Mouse (Mus musculus) forebrain, embryonic 11.5 days (tissue): ENCODE data around the gene Skp2. TPM values are rescaled to one million over a fixed set of nuclear protein-coding genes. Genes with fewer than 3 reads are reported as not detected.
A peak's percentile ranks its signal among the peaks of the same experiment; 100 is the strongest.

Experiments
- ATAC-seq: fragments of 200-750 bp; cut with Nextera tagmentation; replicated peaks from 2 replicates; pipeline ENCODE4 v1.8.0; 2017; ENCODE audit warnings: moderate TSS enrichment; ENCODE audit not compliant: low FRiP score
- DNase-seq: peaks from one replicate; pipeline ENCODE4 v3.0.0-alpha.2; 2017; ENCODE audit warnings: low spot score
- H3K27ac ChIP-seq: fragments of 300-500 bp; sonication (generic); 2 replicates; pipeline ENCODE4 v1.5.1; 2014; ENCODE audit warnings: low read depth, low read length
- H3K27me3 ChIP-seq: fragments of 300-500 bp; sonication (generic); 2 replicates; pipeline ENCODE4 v1.6.1; 2014; ENCODE audit warnings: mild to moderate bottlenecking, low read length, mixed read lengths; ENCODE audit not compliant: control insufficient read depth, insufficient read depth
- H3K36me3 ChIP-seq: fragments of 300-500 bp; sonication (generic); 2 replicates; pipeline ENCODE4 v1.6.1; 2014; ENCODE audit warnings: mild to moderate bottlenecking, low read length, moderate library complexity, mixed read lengths; ENCODE audit not compliant: control insufficient read depth, insufficient read depth
- H3K4me1 ChIP-seq: fragments of 300-500 bp; sonication (generic); replicated peaks from 2 replicates; pipeline ENCODE4 v1.6.1; 2014; ENCODE audit warnings: low read length, mixed read lengths; ENCODE audit not compliant: control insufficient read depth, insufficient read depth
- H3K4me2 ChIP-seq: fragments of 300-500 bp; sonication (generic); 2 replicates; pipeline ENCODE4 v1.6.1; 2014; ENCODE audit warnings: low read depth, mild to moderate bottlenecking, low read length, moderate library complexity, mixed read lengths; ENCODE audit not compliant: severe bottlenecking
- H3K4me3 ChIP-seq: fragments of 300-500 bp; sonication (generic); 2 replicates; pipeline ENCODE4 v1.5.1; 2014; ENCODE audit warnings: low read depth, low read length
- H3K9ac ChIP-seq: fragments of 300-500 bp; sonication (generic); 2 replicates; pipeline ENCODE4 v1.6.1; 2014; ENCODE audit warnings: low read length
- H3K9me3 ChIP-seq: fragments of 300-500 bp; sonication (generic); 2 replicates; pipeline ENCODE4 v1.6.1; 2016; ENCODE audit warnings: low read length, mixed read lengths; ENCODE audit not compliant: control insufficient read depth
- whole genome bisulfite sequencing: fragments of 180-500 bp; shearing (Covaris S2); extraction: QIAGEN DNeasy Blood & Tissue Kit; methylation state at CpG from one replicate; pipeline ENCODE4 v1.1.7; 2014; 5-methylcytosine and 5-hydroxymethylcytosine counted together
- polyA plus RNA-seq: library from polyadenylated mRNA; unstranded; fragments of >200 nt; fragmentation: Nextera tagmentation; extraction: Ambion mirVana; gene quantifications from 2 replicates; pipeline ENCODE4 v1.2.1, GENCODE M21; 2014

Skp2 gene
- polyA plus RNA-seq, 1 experiment from 2014 or later = 142 TPM

GRCm38 (mm10) chr15:9087895-9088682 is 67.1 kb downstream of the Skp2 start:
- H3K4me3 ChIP-seq = no peak overlapping the region
- no peaks in the 10 kb centered on the region for H3K4me1 ChIP-seq
- ATAC-seq = no peak
- no peaks in the 10 kb centered on the region for H3K27me3 ChIP-seq
- H3K9me3 ChIP-seq = no peaks in the 10 kb centered on the region
- 91% methylated on average over 17 of the region's 17 CpGs for WGBS
- H3K27ac ChIP-seq = no peak overlapping the region
- DNase-seq = no peak
- H3K4me2 ChIP-seq = no peak overlapping the region
- H3K36me3 ChIP-seq = no peaks in the 10 kb centered on the region
- no peak overlapping the region for H3K9ac ChIP-seq

- 64% methylated on average over 5 of the region's 5 CpGs for WGBS
- ATAC-seq (no peak), DNase-seq (no peak)
- Histone ChIP-seq H3K4me1 (no peaks in the 10 kb centered on the region), H3K4me3 (no peak overlapping the region), H3K36me3 (no peaks in the 10 kb centered on the region), H3K27me3 (no peaks in the 10 kb centered on the region), H3K4me2 (no peak overlapping the region), H3K9me3 (no peaks in the 10 kb centered on the region), H3K27ac (no peak overlapping the region), H3K9ac (no peak overlapping the region)
Observed at GRCm38 (mm10) chr15:9087421-9087820, 67.8 kb downstream of the Skp2 start.

- Histone ChIP-seq H3K4me1 (no peaks in the 10 kb centered on the region), H3K9me3 (no peaks in the 10 kb centered on the region), H3K27me3 (no peaks in the 10 kb centered on the region), H3K9ac (no peak overlapping the region), H3K4me2 (no peak overlapping the region), H3K4me3 (no peak overlapping the region), H3K27ac (no peak overlapping the region), H3K36me3 (no peaks in the 10 kb centered on the region)
- DNase-seq (no peak), ATAC-seq (0 out of 2 replicates have a peak, but pooled peaks have one; percentile 30)
- WGBS = 56% methylated on average over 11 of the region's 11 CpGs
Observed at GRCm38 (mm10) chr15:9086813-9087212, 68.4 kb downstream of the Skp2 start.

- Histone ChIP-seq H3K4me1 (0 out of 2 replicates have a peak, but pooled peaks cover 3% of the 10 kb centered on the region), H3K4me3 (no peak overlapping the region), H3K9me3 (no peaks in the 10 kb centered on the region), H3K27ac (no peak overlapping the region), H3K36me3 (no peaks in the 10 kb centered on the region), H3K4me2 (no peak overlapping the region), H3K9ac (no peak overlapping the region), H3K27me3 (no peaks in the 10 kb centered on the region)
- 90% methylated on average over 9 of the region's 9 CpGs for WGBS
- ATAC-seq (no peak), DNase-seq (no peak)
Observed at GRCm38 (mm10) chr15:9082753-9083152, 72.5 kb downstream of the Skp2 start.

- DNase-seq (no peak), ATAC-seq (no peak)
- H3K4me2 ChIP-seq = no peak overlapping the region
- H3K9me3 ChIP-seq = no peaks in the 10 kb centered on the region
- H3K4me1 ChIP-seq = 0 out of 2 replicates have a peak, but pooled peaks cover 3% of the 10 kb centered on the region
- WGBS = 74% methylated on average over 3 of the region's 3 CpGs
- H3K27me3 ChIP-seq = no peaks in the 10 kb centered on the region
- H3K27ac ChIP-seq = no peak overlapping the region
- no peak overlapping the region for H3K9ac ChIP-seq
- H3K36me3 ChIP-seq = no peaks in the 10 kb centered on the region
- H3K4me3 ChIP-seq = no peak overlapping the region
Observed at GRCm38 (mm10) chr15:9081294-9081693, 73.9 kb downstream of the Skp2 start.

- H3K4me2 ChIP-seq = no peak overlapping the region
- H3K9ac ChIP-seq = no peak overlapping the region
- H3K4me3 ChIP-seq = no peak overlapping the region
- DNase-seq = no peak
- no peak overlapping the region for H3K27ac ChIP-seq
- H3K27me3 ChIP-seq = no peaks in the 10 kb centered on the region
- H3K4me1 ChIP-seq = 0 out of 2 replicates have a peak, but pooled peaks cover 3% of the 10 kb centered on the region
- no peaks in the 10 kb centered on the region for H3K9me3 ChIP-seq
- 58% methylated on average over 4 of the region's 4 CpGs for WGBS
- no peak for ATAC-seq
- H3K36me3 ChIP-seq = no peaks in the 10 kb centered on the region
Observed at GRCm38 (mm10) chr15:9080206-9080605, 75.0 kb downstream of the Skp2 start.

GRCm38 (mm10) chr15:9079626-9080025 is 75.6 kb downstream of the Skp2 start:
- Histone ChIP-seq H3K27me3 (no peaks in the 10 kb centered on the region), H3K27ac (no peak overlapping the region), H3K9me3 (no peaks in the 10 kb centered on the region), H3K4me3 (no peak overlapping the region), H3K36me3 (no peaks in the 10 kb centered on the region), H3K9ac (no peak overlapping the region), H3K4me2 (no peak overlapping the region), H3K4me1 (0 out of 2 replicates have a peak, but pooled peaks cover 3% of the 10 kb centered on the region)
- no peak for DNase-seq
- ATAC-seq = no peak
- WGBS = 66% methylated on average over 5 of the region's 5 CpGs

- ATAC-seq = no peak
- H3K9ac ChIP-seq = no peak overlapping the region
- H3K4me2 ChIP-seq = no peak overlapping the region
- 0 out of 2 replicates have a peak, but pooled peaks cover 3% of the 10 kb centered on the region for H3K4me1 ChIP-seq
- no peaks in the 10 kb centered on the region for H3K27me3 ChIP-seq
- no peaks in the 10 kb centered on the region for H3K9me3 ChIP-seq
- DNase-seq = no peak
- no peak overlapping the region for H3K4me3 ChIP-seq
- WGBS = 78% methylated on average over 12 of the region's 12 CpGs
- no peaks in the 10 kb centered on the region for H3K36me3 ChIP-seq
- H3K27ac ChIP-seq = no peak overlapping the region
Observed at GRCm38 (mm10) chr15:9078481-9079300, 76.5 kb downstream of the Skp2 start.
